Mouse (Mus musculus): ENCODE measurements around the gene Otogl.

Otogl gene

GRCm38 (mm10) chr10:107912084-107912573 is at the start of gene Otogl:
TSS of gene Otogl (minus strand) at chr10:107912134.
- no peak for DNase-seq (ENCODE audit: low spot score in 2 of 2)

- DNase-seq (ENCODE audit: low spot score in 2 of 2) = no peak
Measured at GRCm38 (mm10) chr10:107956588-107956987, 44.7 kb upstream of the Otogl start.

GRCm38 (mm10) chr10:107954444-107954843 is 42.5 kb upstream of the Otogl start:
- DNase-seq (ENCODE audit: low spot score in 2 of 2) = no peak

- DNase-seq (ENCODE audit: low spot score in 2 of 2) = no peak
Measured at GRCm38 (mm10) chr10:107951596-107951995, 39.7 kb upstream of the Otogl start.

GRCm38 (mm10) chr10:107949945-107950344 is 38.0 kb upstream of the Otogl start:
- no peak for DNase-seq (ENCODE audit: low spot score in 2 of 2)

- no peak for DNase-seq (ENCODE audit: low spot score in 2 of 2)
Measured at GRCm38 (mm10) chr10:107948647-107949046, 36.7 kb upstream of the Otogl start.

GRCm38 (mm10) chr10:107948038-107948437 is 36.1 kb upstream of the Otogl start:
- DNase-seq (ENCODE audit: low spot score in 2 of 2) = peak in 1 of 2 experiments; percentile 15

- DNase-seq (ENCODE audit: low spot score in 2 of 2) = no peak
Measured at GRCm38 (mm10) chr10:107946348-107946747, 34.4 kb upstream of the Otogl start.

- DNase-seq (ENCODE audit: low spot score in 2 of 2) = no peak
Measured at GRCm38 (mm10) chr10:107943859-107944258, 31.9 kb upstream of the Otogl start.

- no peak for DNase-seq (ENCODE audit: low spot score in 2 of 2)
Measured at GRCm38 (mm10) chr10:107941188-107941900, 29.4 kb upstream of the Otogl start.

GRCm38 (mm10) chr10:107940302-107940701 is 28.4 kb upstream of the Otogl start:
- no peak for DNase-seq (ENCODE audit: low spot score in 2 of 2)

GRCm38 (mm10) chr10:107939821-107940220 is 27.9 kb upstream of the Otogl start:
- DNase-seq (ENCODE audit: low spot score in 2 of 2) = no peak

GRCm38 (mm10) chr10:107934055-107934454 is 22.1 kb upstream of the Otogl start:
- DNase-seq (ENCODE audit: low spot score in 2 of 2) = no peak

GRCm38 (mm10) chr10:107933527-107933926 is 21.6 kb upstream of the Otogl start:
- no peak for DNase-seq (ENCODE audit: low spot score in 2 of 2)

- peak; percentile 26 to 42 for DNase-seq (ENCODE audit: low spot score in 2 of 2)
Measured at GRCm38 (mm10) chr10:107931833-107932828, 20.2 kb upstream of the Otogl start.

- DNase-seq (ENCODE audit: low spot score in 2 of 2) = no peak
Measured at GRCm38 (mm10) chr10:107930471-107931021, 18.6 kb upstream of the Otogl start.

- no peak for DNase-seq (ENCODE audit: low spot score in 2 of 2)
Measured at GRCm38 (mm10) chr10:107925306-107925705, 13.4 kb upstream of the Otogl start.

GRCm38 (mm10) chr10:107923860-107924259 is 11.9 kb upstream of the Otogl start:
- DNase-seq (ENCODE audit: low spot score in 2 of 2) = no peak

- DNase-seq (ENCODE audit: low spot score in 2 of 2) = no peak
Measured at GRCm38 (mm10) chr10:107922750-107923149, 10.8 kb upstream of the Otogl start.

- no peak for DNase-seq (ENCODE audit: low spot score in 2 of 2)
Measured at GRCm38 (mm10) chr10:107921549-107921948, 9.6 kb upstream of the Otogl start.

- DNase-seq (ENCODE audit: low spot score in 2 of 2) = no peak
Measured at GRCm38 (mm10) chr10:107921134-107921533, 9.2 kb upstream of the Otogl start.

GRCm38 (mm10) chr10:107913013-107913412 is 1.1 kb upstream of the Otogl start:
- no peak for DNase-seq (ENCODE audit: low spot score in 2 of 2)

Measured in natural killer cell, adult 2 months (primary cell).